Mouse (Mus musculus) embryonic facial prominence, embryonic 10.5 days (tissue): ENCODE measurements at regions not wholly inside any gene's neighbourhood (a gene's known extent, or its start where the extent isn't known, plus 50 kb on each side); places are given as distances from the start of the nearest gene placed in this dataset.
A peak's percentile ranks its signal among the peaks of the same experiment; 100 is the strongest.

Source experiments
- DNase-seq: peaks from one replicate; pipeline ENCODE4 v3.0.0-alpha.2; 2017; ENCODE audit warnings: low spot score
- H3K27ac ChIP-seq: fragments of 300-500 bp; sonication (generic); replicated peaks from 2 replicates; pipeline ENCODE4 v1.5.1; 2016; ENCODE audit warnings: mild to moderate bottlenecking
- H3K27me3 ChIP-seq: fragments of 300-500 bp; sonication (generic); replicated peaks from 2 replicates; pipeline ENCODE4 v1.6.1; 2016; ENCODE audit warnings: low read depth, mild to moderate bottlenecking; ENCODE audit not compliant: poor library complexity, severe bottlenecking
- H3K36me3 ChIP-seq: fragments of 300-500 bp; sonication (generic); replicated peaks from 2 replicates; pipeline ENCODE4 v1.6.1; 2016; ENCODE audit warnings: mild to moderate bottlenecking, moderate library complexity
- H3K4me1 ChIP-seq: fragments of 300-500 bp; sonication (generic); 2 replicates; pipeline ENCODE4 v1.6.1; 2016
- H3K4me3 ChIP-seq: fragments of 300-500 bp; sonication (generic); 2 replicates; pipeline ENCODE4 v1.5.1; 2016; ENCODE audit warnings: mild to moderate bottlenecking, moderate library complexity
- H3K9me3 ChIP-seq: fragments of 300-500 bp; sonication (generic); 2 replicates; pipeline ENCODE4 v1.6.1; 2016; ENCODE audit warnings: mild to moderate bottlenecking
- WGBS: fragments of 180-500 bp; shearing (Covaris S2); methylation state at CpG from one replicate; pipeline ENCODE4 v1.1.7; 2016; 5-methylcytosine and 5-hydroxymethylcytosine counted together

DNA sequence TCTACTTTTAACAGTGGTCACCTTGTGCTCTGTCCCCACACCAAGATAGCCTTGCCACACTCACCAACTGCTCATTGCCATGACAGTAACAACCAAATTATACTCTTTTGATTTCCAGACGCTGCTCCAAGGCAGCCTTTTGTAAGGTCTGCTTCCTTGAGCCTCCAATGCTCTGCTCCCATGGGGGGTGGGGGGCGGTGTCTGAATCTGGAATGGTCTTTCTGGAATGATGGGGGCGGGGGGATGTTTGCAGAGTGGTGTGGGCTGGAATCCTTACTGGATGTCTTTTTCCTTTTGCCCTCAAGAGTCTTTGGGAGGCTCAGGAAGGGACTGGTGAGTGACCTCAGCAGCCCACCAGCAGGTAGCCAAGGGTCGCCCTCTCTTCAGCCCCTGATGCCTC is 131.4 kb upstream of the Lemd2 start:
- Histone ChIP-seq H3K27ac (peak overlapping the region; percentile 52), H3K9me3 (no peaks in the 10 kb centered on the region), H3K36me3 (no peaks in the 10 kb centered on the region), H3K4me3 (no peak overlapping the region), H3K4me1 (peaks cover 30% of the 10 kb centered on the region), H3K27me3 (no peaks in the 10 kb centered on the region)
- DNase-seq = peak; percentile 43
- 54% methylated on average over 4 of the region's 4 CpGs for WGBS

DNA sequence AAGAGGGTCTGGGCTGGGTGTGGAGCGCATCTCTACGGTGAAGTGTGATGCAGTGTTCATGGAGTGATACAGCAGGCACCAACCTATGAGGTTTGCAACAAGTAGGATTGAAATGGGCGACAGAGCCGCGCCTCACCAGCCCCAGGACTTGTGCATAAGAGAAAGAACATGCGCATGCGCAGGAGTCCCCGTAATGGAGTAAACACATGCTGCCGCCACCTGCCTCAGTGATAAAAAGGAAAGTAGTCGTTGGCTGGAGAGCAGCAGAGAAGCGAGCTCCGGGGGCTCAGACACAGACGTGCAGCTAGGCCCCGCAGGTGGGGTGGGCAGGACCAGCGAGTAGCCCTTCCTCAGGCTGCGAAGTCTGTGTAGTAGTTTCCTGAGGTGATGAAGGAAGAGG is 129.3 kb upstream of the Lemd2 start:
- Histone ChIP-seq H3K27me3 (0 out of 2 replicates have a peak, but pooled peaks cover 6% of the 10 kb centered on the region), H3K4me1 (peaks cover 35% of the 10 kb centered on the region), H3K36me3 (no peaks in the 10 kb centered on the region), H3K27ac (no peak overlapping the region), H3K4me3 (no peak overlapping the region), H3K9me3 (no peaks in the 10 kb centered on the region)
- WGBS = 81% methylated on average over 16 of the region's 16 CpGs
- no peak for DNase-seq

DNA sequence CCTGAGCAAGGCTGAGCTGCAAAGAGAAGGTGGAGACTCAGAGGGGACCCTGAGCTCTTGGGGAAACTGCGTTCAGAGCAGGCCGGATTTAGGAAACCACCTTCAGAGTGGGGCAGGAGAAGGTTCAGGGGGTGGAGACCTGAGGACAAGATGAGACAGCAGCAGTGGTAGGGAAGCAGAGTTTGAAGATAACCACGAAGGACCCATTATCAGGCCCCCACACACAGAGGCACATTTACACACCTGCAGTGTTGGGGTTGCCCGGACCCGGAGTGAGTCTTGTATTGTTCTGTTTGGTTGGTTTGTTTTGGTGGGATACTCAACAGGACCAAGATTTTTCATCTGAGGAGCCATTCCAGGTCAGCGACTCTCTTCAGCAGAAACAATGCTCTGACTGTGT is 128.9 kb upstream of the Lemd2 start:
- no peak overlapping the region for H3K4me3 ChIP-seq
- WGBS = 82% methylated on average over 6 of the region's 6 CpGs
- DNase-seq = no peak
- no peak overlapping the region for H3K27ac ChIP-seq
- H3K27me3 ChIP-seq = 0 out of 2 replicates have a peak, but pooled peaks cover 9% of the 10 kb centered on the region
- H3K36me3 ChIP-seq = no peaks in the 10 kb centered on the region
- no peaks in the 10 kb centered on the region for H3K9me3 ChIP-seq
- peaks cover 35% of the 10 kb centered on the region for H3K4me1 ChIP-seq

DNA sequence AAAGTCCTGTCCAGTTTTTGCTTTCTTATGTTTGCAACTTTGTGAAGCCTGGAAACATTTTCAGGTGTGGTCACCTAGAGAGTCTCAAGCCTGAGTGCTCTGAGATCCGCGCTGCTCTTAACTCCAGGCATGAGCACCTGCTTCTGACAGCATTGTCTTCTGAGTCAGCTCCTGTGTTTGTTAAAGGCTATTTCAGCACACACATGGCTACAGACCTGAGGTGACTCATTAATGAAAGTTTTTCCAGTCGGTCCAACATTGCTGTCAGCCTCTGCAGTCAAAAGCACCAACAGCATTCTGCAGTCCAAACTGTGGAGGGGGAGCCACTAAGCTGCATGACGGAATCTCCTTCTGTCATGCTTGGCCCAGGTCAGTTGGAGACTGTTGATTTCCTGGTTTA is 127.8 kb upstream of the Lemd2 start:
- H3K27me3 ChIP-seq = peaks cover 17% of the 10 kb centered on the region; the same call in 1 of the 2 replicates
- no peak for DNase-seq
- 89% methylated on average over 4 of the region's 4 CpGs for WGBS
- no peaks in the 10 kb centered on the region for H3K9me3 ChIP-seq
- no peaks in the 10 kb centered on the region for H3K36me3 ChIP-seq
- peaks cover 29% of the 10 kb centered on the region for H3K4me1 ChIP-seq
- no peak overlapping the region for H3K4me3 ChIP-seq
- no peak overlapping the region for H3K27ac ChIP-seq

DNA sequence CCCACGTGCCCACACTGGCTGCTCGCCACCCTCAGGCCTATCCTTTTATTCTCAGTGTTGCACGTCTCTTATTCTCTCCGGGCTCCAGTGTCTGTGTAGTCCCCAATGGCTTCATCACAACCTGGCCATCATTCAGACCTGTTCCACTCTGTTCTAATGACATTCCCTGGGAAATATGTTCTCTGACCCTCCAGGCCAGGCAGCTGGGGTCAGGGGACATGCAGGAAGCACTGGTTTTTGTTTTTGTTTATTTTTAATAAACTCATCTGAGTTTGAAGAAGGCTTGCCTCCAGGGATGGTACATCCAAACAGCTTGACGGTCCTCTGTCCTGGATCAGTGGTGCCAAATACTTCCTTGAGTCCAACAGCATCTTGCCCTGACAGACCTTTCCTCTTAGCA is 127.4 kb upstream of the Lemd2 start:
- H3K36me3 ChIP-seq = no peaks in the 10 kb centered on the region
- H3K4me3 ChIP-seq = no peak overlapping the region
- DNase-seq = no peak
- no peak overlapping the region for H3K27ac ChIP-seq
- H3K27me3 ChIP-seq = peaks cover 20% of the 10 kb centered on the region
- peaks cover 25% of the 10 kb centered on the region for H3K4me1 ChIP-seq
- no peaks in the 10 kb centered on the region for H3K9me3 ChIP-seq
- 84% methylated on average over 5 of the region's 5 CpGs for WGBS

DNA sequence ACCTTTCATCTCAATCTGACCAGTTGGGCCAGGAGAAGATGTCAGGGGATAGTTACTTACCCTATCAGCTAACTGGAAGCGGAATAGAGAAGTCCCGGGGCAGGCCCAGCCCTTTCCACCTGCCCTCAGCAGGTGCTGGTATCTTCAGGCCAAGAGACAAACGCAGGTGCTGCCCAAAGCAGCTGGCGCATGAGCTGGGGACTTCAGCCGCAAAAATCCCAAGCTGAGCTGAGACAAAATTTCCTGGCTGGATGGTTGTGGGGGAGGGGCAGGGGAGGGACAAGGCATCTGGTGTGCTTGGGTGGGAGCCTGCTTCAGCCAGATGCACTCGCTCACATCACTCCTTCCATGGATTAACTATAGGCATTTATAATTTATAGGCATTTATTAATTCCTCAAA is 125.5 kb upstream of the Lemd2 start:
- 72% methylated on average over 6 of the region's 6 CpGs for WGBS
- Histone ChIP-seq H3K4me3 (no peak overlapping the region), H3K27me3 (peaks cover 39% of the 10 kb centered on the region), H3K9me3 (0 out of 2 replicates have a peak, but pooled peaks cover 3% of the 10 kb centered on the region), H3K4me1 (peaks cover 16% of the 10 kb centered on the region), H3K27ac (no peak overlapping the region), H3K36me3 (no peaks in the 10 kb centered on the region)
- peak; percentile 22 for DNase-seq

DNA sequence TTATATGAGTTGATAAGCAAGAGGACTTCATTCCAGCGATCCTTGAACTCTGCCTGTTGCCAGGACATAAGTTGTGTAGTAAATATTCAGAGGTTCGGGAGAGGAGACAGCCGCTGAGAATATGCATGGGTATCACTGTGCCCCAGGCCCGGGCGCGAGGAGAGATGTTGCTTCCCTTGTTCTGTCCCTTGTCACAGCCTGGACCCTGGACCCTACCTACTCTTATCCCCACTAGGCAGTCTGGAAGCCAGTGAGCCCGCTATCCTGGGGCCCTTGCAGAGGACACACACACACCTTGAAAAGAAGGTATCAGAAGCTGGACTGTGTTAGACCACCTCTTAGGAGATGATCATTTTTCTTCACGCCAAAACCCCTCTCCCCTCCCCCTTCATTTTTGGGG is 124.9 kb upstream of the Lemd2 start:
- WGBS = 88% methylated on average over 8 of the region's 8 CpGs
- no peak for DNase-seq
- Histone ChIP-seq H3K36me3 (no peaks in the 10 kb centered on the region), H3K4me3 (no peak overlapping the region), H3K27ac (no peak overlapping the region), H3K9me3 (0 out of 2 replicates have a peak, but pooled peaks cover 3% of the 10 kb centered on the region), H3K27me3 (peaks cover 41% of the 10 kb centered on the region), H3K4me1 (peaks cover 18% of the 10 kb centered on the region)

DNA sequence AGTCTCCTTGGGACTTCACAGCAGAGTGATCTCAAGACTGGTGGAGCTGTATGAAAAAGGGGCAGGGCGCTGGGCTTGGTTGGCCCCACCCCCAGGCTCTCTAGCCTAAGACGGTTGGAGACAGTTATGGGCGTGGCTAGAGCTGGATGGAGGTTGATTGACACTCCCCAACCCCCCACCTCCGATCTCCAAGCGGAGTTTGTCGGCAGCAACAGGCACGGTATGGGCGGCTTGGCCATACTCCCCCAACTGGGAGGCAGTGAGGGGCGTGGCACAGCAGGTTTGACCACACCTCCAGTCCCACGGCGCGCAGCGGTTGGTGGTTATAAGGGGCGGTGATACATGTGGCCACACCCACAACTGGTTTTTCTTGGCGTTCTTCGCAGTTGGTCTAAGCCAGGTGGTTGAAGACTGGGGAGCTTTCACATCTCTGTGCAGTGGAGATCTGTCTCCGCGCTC is 120.8 kb upstream of the Lemd2 start:
- peaks cover 16% of the 10 kb centered on the region for H3K4me1 ChIP-seq
- peaks cover 51% of the 10 kb centered on the region for H3K27me3 ChIP-seq
- DNase-seq = peak; percentile 90
- 7% methylated on average over 18 of the region's 18 CpGs for WGBS
- H3K9me3 ChIP-seq = 0 out of 2 replicates have a peak, but pooled peaks cover 3% of the 10 kb centered on the region
- H3K4me3 ChIP-seq = peak overlapping the region; percentile 48
- no peak overlapping the region for H3K27ac ChIP-seq
- no peaks in the 10 kb centered on the region for H3K36me3 ChIP-seq

DNA sequence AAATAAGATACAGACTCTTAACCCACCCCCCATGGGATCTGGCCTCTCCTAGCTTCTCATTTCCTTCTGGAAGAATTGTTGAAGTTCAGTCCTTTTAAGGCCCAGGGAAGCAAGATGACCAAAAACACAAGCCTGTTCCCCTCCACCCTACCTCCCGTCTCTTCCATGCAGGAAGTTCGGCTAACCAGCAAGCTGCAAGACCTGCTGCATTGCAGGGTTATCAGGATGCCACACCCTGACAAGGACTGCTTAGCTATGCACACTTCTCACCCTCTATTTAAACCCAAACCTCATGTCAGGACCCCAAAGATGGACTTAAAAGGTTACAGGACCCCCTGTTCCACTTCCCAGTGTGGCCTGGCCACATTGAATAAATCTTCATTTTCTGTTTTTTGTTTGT is 119.2 kb upstream of the Lemd2 start:
- H3K4me1 ChIP-seq = peaks cover 17% of the 10 kb centered on the region
- DNase-seq = no peak
- no peak overlapping the region for H3K27ac ChIP-seq
- no peaks in the 10 kb centered on the region for H3K36me3 ChIP-seq
- no peak overlapping the region for H3K4me3 ChIP-seq
- H3K9me3 ChIP-seq = 0 out of 2 replicates have a peak, but pooled peaks cover 3% of the 10 kb centered on the region
- WGBS = 73% methylated on average over 2 of the region's 2 CpGs
- peaks cover 49% of the 10 kb centered on the region for H3K27me3 ChIP-seq

DNA sequence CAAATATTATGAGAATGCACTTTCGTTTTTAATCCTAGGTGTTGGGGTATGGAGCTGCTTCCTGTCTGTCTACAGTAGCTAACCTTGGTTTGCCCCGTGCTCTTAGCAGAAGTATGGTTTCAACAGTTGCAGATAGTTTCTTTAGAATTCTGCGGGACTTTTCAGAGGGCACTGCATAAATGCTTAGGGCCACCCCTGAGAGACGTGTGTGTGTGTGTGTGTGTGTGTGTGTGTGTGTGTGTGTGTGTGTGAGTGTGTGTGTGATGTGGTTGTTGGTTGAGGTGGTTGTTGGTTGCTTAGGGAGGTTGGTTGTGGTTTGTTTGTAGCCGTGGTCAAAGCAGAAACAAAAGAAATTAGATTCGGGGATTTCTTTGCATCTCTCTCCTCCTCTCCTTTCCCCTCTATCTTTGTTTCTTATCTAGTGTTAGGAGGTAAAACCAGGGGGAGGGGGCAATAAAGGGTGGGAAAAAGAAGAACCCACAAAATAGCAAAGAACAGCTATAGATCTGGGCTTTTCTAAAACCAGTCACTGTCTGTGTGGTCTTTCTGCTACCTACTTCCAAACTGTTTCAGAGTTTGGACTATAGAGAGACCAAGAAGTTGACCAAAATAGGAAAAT is 118.7 kb upstream of the Lemd2 start:
- Histone ChIP-seq H3K27ac (no peak overlapping the region), H3K4me3 (no peak overlapping the region), H3K36me3 (no peaks in the 10 kb centered on the region), H3K9me3 (0 out of 2 replicates have a peak, but pooled peaks cover 3% of the 10 kb centered on the region), H3K27me3 (peaks cover 45% of the 10 kb centered on the region), H3K4me1 (peaks cover 19% of the 10 kb centered on the region)
- WGBS = 79% methylated on average over 6 of the region's 6 CpGs
- no peak for DNase-seq

DNA sequence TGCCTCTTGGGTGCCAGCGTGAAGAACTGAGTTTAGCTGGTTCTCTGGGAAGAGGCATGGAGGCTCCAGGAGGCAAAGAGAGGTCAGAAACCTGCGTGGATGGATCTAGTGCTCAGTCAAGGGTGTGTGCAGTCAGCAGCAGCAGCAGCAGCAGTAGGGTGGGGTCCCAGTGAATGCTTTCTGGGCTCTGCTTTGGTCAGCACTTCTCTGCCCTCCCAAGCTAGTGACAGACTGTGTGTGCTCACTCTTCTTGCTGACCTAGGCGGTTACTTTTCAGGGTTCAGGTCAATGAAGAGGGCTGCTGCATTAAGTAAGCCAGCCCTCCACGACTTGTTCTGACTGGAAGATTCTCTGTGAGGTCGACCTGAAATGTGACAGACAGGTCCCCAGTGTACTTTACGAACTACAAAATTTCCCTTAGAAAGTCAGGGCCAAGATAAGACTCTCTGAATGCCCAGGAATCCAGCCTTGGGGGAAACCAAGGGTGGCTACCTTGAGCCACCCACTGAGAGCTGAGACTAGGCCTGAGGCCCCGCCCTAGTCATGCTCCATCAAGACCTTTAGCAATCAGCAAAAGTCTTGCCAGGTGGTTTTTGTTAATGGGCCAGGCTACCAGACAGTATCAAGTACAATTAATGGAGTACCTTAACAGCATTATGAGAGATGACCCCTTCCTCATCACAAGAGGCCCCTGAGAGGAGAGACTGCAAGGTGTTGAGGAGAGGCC is 114.9 kb upstream of the Lemd2 start:
- Histone ChIP-seq H3K27me3 (peaks cover 14% of the 10 kb centered on the region), H3K9me3 (no peaks in the 10 kb centered on the region), H3K4me1 (peaks cover 33% of the 10 kb centered on the region), H3K4me3 (no peak overlapping the region), H3K36me3 (no peaks in the 10 kb centered on the region), H3K27ac (no peak overlapping the region)
- 72% methylated on average over 7 of the region's 7 CpGs for WGBS
- no peak for DNase-seq

DNA sequence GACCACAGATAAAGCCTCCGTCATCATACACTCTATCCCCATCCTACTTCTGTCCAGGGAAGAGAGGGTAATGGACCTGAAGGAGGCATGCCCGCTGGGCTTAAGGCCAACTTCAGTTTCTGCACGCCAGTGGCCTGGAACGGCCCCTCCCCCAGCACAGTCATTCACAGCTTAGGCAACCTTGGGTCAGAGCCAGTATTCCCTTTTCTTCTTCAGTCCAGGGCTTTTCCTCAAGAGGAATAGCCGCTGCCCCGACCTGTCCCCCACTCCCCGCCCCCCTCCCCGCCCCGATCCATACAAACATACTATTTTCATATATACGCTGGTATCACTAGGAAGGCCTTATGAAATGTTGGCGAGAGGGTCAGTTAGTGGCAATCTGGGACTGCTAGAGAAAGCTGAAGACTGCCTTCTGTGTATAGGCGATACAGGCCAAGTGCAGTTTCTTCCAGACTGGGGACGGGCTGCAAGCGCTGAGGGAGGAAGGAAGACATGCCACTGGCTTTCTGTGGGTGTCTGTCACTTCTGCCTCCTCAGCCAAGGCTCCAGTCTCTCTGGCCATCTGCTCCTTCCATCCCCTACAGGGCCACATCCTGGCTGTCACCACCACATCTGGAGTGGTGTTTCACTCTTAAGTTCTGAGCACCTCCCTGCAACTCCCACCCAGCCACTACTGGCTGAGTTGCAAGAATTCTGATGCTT is 113.5 kb upstream of the Lemd2 start:
- Histone ChIP-seq H3K9me3 (no peaks in the 10 kb centered on the region), H3K4me3 (no peak overlapping the region), H3K27me3 (peaks cover 15% of the 10 kb centered on the region), H3K36me3 (no peaks in the 10 kb centered on the region), H3K27ac (no peak overlapping the region), H3K4me1 (peaks cover 33% of the 10 kb centered on the region)
- no peak for DNase-seq
- 70% methylated on average over 14 of the region's 14 CpGs for WGBS
